In genomic region chr5:104380574-104380973, GRCm38 (mm10) we compare ENCODE assay signal across 30 mouse cellular contexts. TPM values are rescaled to one million over a fixed set of nuclear protein-coding genes. Genes with fewer than 3 reads are reported as not detected.
DNase-seq lines count a peak whose midpoint lies in the region; ATAC-seq and TF ChIP-seq lines count a peak whose summit lies in the region.
"Had no signal": no experiment of that assay in that cellular context is flagged by ENCODE, and none has a peak within 500 bp of the region (broad histone marks: within the 10 kb centered on the region; RNA-seq: fewer than 3 reads in every experiment).

No protein-coding gene starts in this region.

- H3K9ac ChIP-seq in forebrain, embryonic 11.5 days (ENCODE audit: low read length), result no peak overlapping the region
- H3K9ac ChIP-seq in hindbrain, embryonic 13.5 days, result no peak overlapping the region
- H3K9ac ChIP-seq: embryonic facial prominence, embryonic 15.5 days; forebrain, embryonic 13.5 days; heart, embryonic 15.5 days; liver, postnatal 0 days; midbrain, embryonic 15.5 days; stomach, embryonic 15.5 days had no signal

- WGBS in forebrain, embryonic 11.5 days, result 79% methylated on average over 1 of the region's 1 CpGs
- 89% methylated on average over 1 of the region's 1 CpGs for WGBS in hindbrain, embryonic 13.5 days

- no peaks in the 10 kb centered on the region for H3K36me3 ChIP-seq in forebrain, embryonic 11.5 days (ENCODE audit: control insufficient read depth, insufficient read depth, low read length)
- no peaks in the 10 kb centered on the region for H3K36me3 ChIP-seq in hindbrain, embryonic 13.5 days
- H3K36me3 ChIP-seq: embryonic facial prominence, embryonic 15.5 days; heart, embryonic 15.5 days; hindbrain, embryonic 10.5 days; midbrain, embryonic 15.5 days; stomach, embryonic 15.5 days had no signal

- no peak overlapping the region for H3K4me3 ChIP-seq in embryonic fibroblast, embryonic 13.5 days (ENCODE audit: insufficient read depth, low read length)
- no peak overlapping the region for H3K4me3 ChIP-seq in forebrain, embryonic 11.5 days (ENCODE audit: low read depth, low read length)
- H3K4me3 ChIP-seq in hindbrain, embryonic 13.5 days, result no peak overlapping the region
- H3K4me3 ChIP-seq: embryonic facial prominence, embryonic 15.5 days; forebrain, embryonic 13.5 days; heart, adult 2 months; heart, embryonic 15.5 days; hindbrain, embryonic 10.5 days; layer of hippocampus, adult 2 months; midbrain, embryonic 15.5 days; stomach, embryonic 15.5 days had no signal

- H3K4me1 ChIP-seq in embryonic fibroblast, embryonic 13.5 days (ENCODE audit: control insufficient read depth, insufficient read depth, low read length), result peaks cover 4% of the 10 kb centered on the region
- H3K4me1 ChIP-seq in forebrain, embryonic 11.5 days (replicated peaks; ENCODE audit: control insufficient read depth, insufficient read depth, low read length), result no peaks in the 10 kb centered on the region
- H3K4me1 ChIP-seq in hindbrain, embryonic 13.5 days (replicated peaks), result no peaks in the 10 kb centered on the region
- H3K4me1 ChIP-seq: embryonic facial prominence, embryonic 15.5 days; forebrain, embryonic 13.5 days; heart, embryonic 15.5 days; hindbrain, embryonic 10.5 days; midbrain, embryonic 15.5 days; stomach, embryonic 15.5 days had no signal

- TF ChIP-seq POLR2A in embryonic fibroblast, embryonic 13.5 days (IDR thresholded peaks at IDR 0.05; ENCODE audit: low read depth, low read length), result no peak

- no peak for TF ChIP-seq CTCF in embryonic fibroblast, embryonic 13.5 days (IDR thresholded peaks at IDR 0.05; ENCODE audit: borderline replicate concordance, insufficient read depth, low read length)

- DNase-seq in 3134 (ENCODE audit: extremely low read depth, insufficient read length, low spot score) (peak; percentile 70), 3T3-L1 (ENCODE audit: low read depth, low spot score) (peak; percentile 94), liver (no peak)
- DNase-seq in adrenal gland, postnatal 10 days, result peak; percentile 35
- DNase-seq in thymus, postnatal 14 days, result no peak
- no peak for DNase-seq in forebrain, embryonic 11.5 days (ENCODE audit: low spot score)
- DNase-seq: cerebellum, adult 11-12 months; cerebellum, postnatal 14 days; gastrocnemius, postnatal 10 days; heart, adult 2 months; kidney, adult 11 months; kidney, postnatal 10 days; left cerebral cortex, postnatal 4 days; liver, postnatal 0 days; right cerebral cortex, postnatal 14 days; thymus, adult 18-20 months had no signal

- no peaks in the 10 kb centered on the region for H3K27me3 ChIP-seq in forebrain, embryonic 11.5 days (ENCODE audit: control insufficient read depth, insufficient read depth, low read length)
- no peaks in the 10 kb centered on the region for H3K27me3 ChIP-seq in hindbrain, embryonic 13.5 days
- H3K27me3 ChIP-seq: embryonic facial prominence, embryonic 15.5 days; forebrain, embryonic 13.5 days; heart, embryonic 15.5 days; midbrain, embryonic 15.5 days; stomach, embryonic 15.5 days had no signal

- H3K9me3 ChIP-seq in forebrain, embryonic 11.5 days (ENCODE audit: control insufficient read depth, low read length), result no peaks in the 10 kb centered on the region
- no peaks in the 10 kb centered on the region for H3K9me3 ChIP-seq in hindbrain, embryonic 13.5 days
- H3K9me3 ChIP-seq: embryonic facial prominence, embryonic 15.5 days; forebrain, embryonic 13.5 days; heart, embryonic 15.5 days; hindbrain, embryonic 10.5 days; midbrain, embryonic 15.5 days; stomach, embryonic 15.5 days had no signal

- H3K27ac ChIP-seq in embryonic fibroblast, embryonic 13.5 days (ENCODE audit: insufficient read depth, low read length), result peak overlapping the region; percentile 88
- H3K27ac ChIP-seq in forebrain, embryonic 11.5 days (ENCODE audit: low read depth, low read length), result no peak overlapping the region
- H3K27ac ChIP-seq in hindbrain, embryonic 13.5 days, result no peak overlapping the region
- H3K27ac ChIP-seq: embryonic facial prominence, embryonic 15.5 days; forebrain, embryonic 13.5 days; heart, adult 2 months; heart, embryonic 15.5 days; hindbrain, embryonic 10.5 days; layer of hippocampus, adult 2 months; midbrain, embryonic 15.5 days; stomach, embryonic 15.5 days had no signal

- ATAC-seq in forebrain, embryonic 11.5 days (replicated peaks; ENCODE audit: low FRiP score), result no peak
- no peak for ATAC-seq in hindbrain, embryonic 13.5 days (ENCODE audit: low FRiP score)
- ATAC-seq: forebrain, embryonic 13.5 days; liver, postnatal 0 days; midbrain, embryonic 15.5 days had no signal

- no peak overlapping the region for H3K4me2 ChIP-seq in forebrain, embryonic 11.5 days (ENCODE audit: low read depth, low read length, severe bottlenecking)
- no peak overlapping the region for H3K4me2 ChIP-seq in hindbrain, embryonic 13.5 days
- H3K4me2 ChIP-seq: embryonic facial prominence, embryonic 15.5 days; forebrain, embryonic 13.5 days; heart, embryonic 15.5 days; midbrain, embryonic 15.5 days; stomach, embryonic 15.5 days had no signal

RNA-seq across cellular contexts. Expression of gene Spp1, which starts 54.3 kb away (rescaled TPM):
- 100 to 1,000 TPM in 1 of 2 experiments, 1 to 10 TPM in 1; 7.9 to 122 TPM for total RNA-seq in adrenal gland, postnatal 10 days (2021)
- 2,527 and 5,389 TPM in 2 replicates for polyA plus RNA-seq in embryonic fibroblast, embryonic 13.5 days (2011; ENCODE audit: insufficient read length, low read depth, missing spikeins)
- 3.4 and 4.0 TPM in 2 replicates for polyA plus RNA-seq in forebrain, embryonic 11.5 days (2014; fragmentation: Nextera tagmentation; extraction: Ambion mirVana)
- polyA plus RNA-seq in hindbrain, embryonic 13.5 days (2015; fragmentation: Nextera tagmentation; extraction: Ambion mirVana), result 9.2 and 12.6 TPM in 2 replicates

RNA-seq across cellular contexts. Expression of gene Mepe, which starts 55.4 kb away (rescaled TPM):
- total RNA-seq in adrenal gland, postnatal 10 days (2021), result 1 to 10 TPM in 1 of 2 experiments, not detected in 1; 1.1 TPM
- polyA plus RNA-seq in embryonic fibroblast, embryonic 13.5 days (2011; ENCODE audit: insufficient read length, low read depth, missing spikeins), result not detected in 2 replicates
- not detected in 2 replicates for polyA plus RNA-seq in forebrain, embryonic 11.5 days (2014; fragmentation: Nextera tagmentation; extraction: Ambion mirVana)
- not detected in 2 replicates for polyA plus RNA-seq in hindbrain, embryonic 13.5 days (2015; fragmentation: Nextera tagmentation; extraction: Ambion mirVana)
- total RNA-seq: heart, adult 2 months; layer of hippocampus, adult 2 months; left cerebral cortex, postnatal 4 days; liver, adult 2 months; neutrophil, adult 5-6 weeks had no signal
- polyA plus RNA-seq: brain, embryonic 14.5 days; forebrain, embryonic 13.5 days; heart, adult 2 months; heart, embryonic 15.5 days; hindbrain, embryonic 10.5 days; liver, adult 2 months; liver, postnatal 0 days; midbrain, embryonic 15.5 days; spleen, adult 2 months; stomach, embryonic 15.5 days; urinary bladder, adult 2 months had no signal

Comparison
In these comparisons a context has a peak if more than half of its experiments do, and no peak if none do; other contexts are left out.
1. DNase-seq: peak in 3134 (single experiment), 3T3-L1 (single experiment) and adrenal gland, postnatal 10 days (single experiment); none in thymus, postnatal 14 days (single experiment), liver (single experiment) and forebrain, embryonic 11.5 days (single experiment).
2. RNA of gene Spp1, which starts 54.3 kb away (polyA plus RNA-seq): 2,527 to 5,389 TPM in embryonic fibroblast, embryonic 13.5 days; 9.2 to 12.6 TPM in hindbrain, embryonic 13.5 days and 3.4 to 4.0 TPM in forebrain, embryonic 11.5 days; every median in the first group is over 100 times any median in the second.